Mouse (Mus musculus) brain, embryonic 14.5 days (tissue): ENCODE measurements around the gene Rsl24d1.

ENCODE experiments used
- CTCF ChIP-seq: fragments of 200-500 bp; IDR thresholded peaks from 2 replicates; pipeline ENCODE4 v1.5.1; 2012; ENCODE audit warnings: inconsistent platforms, mild to moderate bottlenecking, moderate library complexity, borderline replicate concordance; ENCODE audit not compliant: insufficient read depth, insufficient read length; ENCODE audit errors: extremely low read depth
- POLR2A ChIP-seq: fragments of 200-500 bp; IDR thresholded peaks from 2 replicates; pipeline ENCODE4 v1.6.1; 2012; ENCODE audit warnings: mild to moderate bottlenecking, inconsistent platforms, borderline replicate concordance; ENCODE audit not compliant: poor library complexity, insufficient read depth, insufficient read length, severe bottlenecking; ENCODE audit errors: extremely low read depth

GRCm38 (mm10) chr9:73118012-73118411 lies 4.8 kb downstream of the Rsl24d1 start:
- TF ChIP-seq CTCF (peak; percentile 31; the same call in 1 of the 2 replicates), POLR2A (no peak)
